Mouse (Mus musculus) retina, postnatal 7 days (tissue): ENCODE measurements around the gene Cacng7.
"Not testable (repeated sequence)": the region's sequence is repeated elsewhere in the genome, so short reads cannot be mapped to it uniquely, and the experiment has no call there.

Experiments used
- DNase-seq: peaks from one replicate; pipeline ENCODE4 v3.0.0-alpha.2; 2012; ENCODE audit warnings: low read depth, low spot score

The Cacng7 gene

DNA sequence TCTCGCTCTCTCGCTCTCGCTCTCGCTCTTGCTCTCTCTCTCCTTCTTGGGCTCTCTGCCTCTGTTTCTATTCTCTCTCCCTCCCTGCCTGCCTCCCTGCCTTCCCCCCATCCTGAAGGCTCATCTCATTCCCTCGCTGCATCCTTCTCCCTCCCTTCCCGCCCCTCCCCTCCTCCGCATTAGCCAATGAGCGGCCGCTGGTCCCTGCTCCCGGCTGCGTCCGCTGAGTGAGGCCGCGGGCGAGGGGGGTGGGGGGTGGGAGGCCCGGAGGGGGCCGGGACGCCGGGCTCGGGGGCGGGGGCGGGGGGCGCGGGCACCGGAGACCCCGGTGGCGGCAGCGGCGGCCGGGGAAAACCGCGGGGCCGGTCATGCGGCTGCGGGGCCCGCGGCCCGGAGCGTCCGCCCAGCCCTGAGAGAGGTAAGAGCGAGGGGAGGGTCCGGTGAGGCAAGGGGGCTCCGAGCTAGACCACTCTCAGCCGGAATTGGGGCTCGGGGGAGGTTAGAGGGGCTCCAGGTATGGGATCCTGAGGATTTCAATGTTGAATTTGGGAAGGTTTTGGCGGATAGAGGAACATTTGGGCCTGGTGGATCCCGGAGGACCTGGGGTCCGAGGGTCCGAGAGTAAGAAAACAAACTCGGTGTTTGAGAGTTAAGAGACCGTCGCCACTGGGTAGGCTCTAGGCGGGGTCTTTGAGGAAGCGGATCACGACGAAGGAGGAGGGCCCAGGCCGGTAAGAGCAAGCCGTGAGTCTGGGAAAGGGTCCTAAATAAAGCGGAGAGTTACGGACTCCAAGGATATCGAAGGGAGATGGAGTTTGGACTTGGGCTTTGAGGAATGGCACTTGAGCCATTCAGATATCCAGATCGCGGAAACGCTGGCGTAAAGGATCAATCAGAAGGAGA lies at the start of gene Cacng7:
Cacng7 (plus strand) TSS at position 337 of the 903 bp plus-strand sequence.
- DNase-seq = peak; percentile 33

DNA sequence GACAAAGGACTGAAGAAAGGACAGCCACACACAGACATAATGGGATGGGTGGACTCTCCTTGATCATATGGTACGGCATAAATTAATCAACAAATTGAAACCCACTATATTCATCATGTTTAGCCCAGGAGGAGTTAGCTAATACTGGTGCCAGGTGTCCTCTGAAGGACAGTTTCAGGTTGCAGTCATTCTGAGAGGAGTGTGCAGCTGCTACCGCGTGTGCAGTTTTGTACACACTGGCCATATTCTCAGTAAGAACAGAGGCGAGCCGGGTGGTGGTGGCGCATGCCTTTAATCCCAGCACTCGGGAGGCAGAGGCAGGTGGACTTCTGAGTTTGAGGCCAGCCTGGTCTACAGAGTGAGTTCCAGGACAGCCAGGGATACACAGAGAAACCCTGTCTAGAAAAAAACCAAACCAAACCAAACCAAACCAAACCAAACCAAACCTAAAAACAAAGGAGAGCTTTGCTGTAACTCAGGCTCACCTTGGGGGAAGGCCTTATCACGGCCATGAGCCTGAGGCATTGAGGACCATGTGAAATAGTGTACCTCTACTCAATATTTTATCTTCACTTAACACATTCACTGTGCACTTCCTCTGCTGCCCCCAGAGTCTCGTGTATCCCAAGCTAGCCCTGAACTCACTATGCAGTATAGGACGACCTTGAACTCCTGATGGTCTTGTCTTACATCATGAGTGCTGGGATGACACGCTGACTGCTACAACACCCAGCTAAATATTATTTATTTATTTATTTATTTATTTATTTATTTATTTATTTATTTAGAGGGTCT lies 49.5 kb upstream of the Cacng7 start:
- DNase-seq = no peak

DNA sequence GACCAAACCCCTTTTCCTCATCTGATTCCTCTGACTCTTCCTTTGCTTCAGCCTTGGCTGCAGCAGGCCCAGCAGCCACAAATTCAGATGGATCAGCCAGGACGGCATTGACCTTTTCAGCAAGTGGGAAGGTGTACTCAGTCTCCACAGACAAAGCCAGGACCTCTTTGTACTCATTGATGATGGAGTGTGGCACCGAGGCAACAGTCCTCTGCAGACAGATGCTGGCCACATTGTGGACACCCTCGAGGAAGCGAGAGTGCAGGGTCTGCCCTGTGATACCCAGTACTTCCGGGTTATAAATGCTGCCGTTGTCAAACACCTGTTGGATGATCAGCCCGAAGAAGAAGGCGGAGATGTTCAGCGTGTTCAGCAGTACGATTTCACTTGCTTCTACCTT lies 48.2 kb upstream of the Cacng7 start:
- no peak for DNase-seq

DNA sequence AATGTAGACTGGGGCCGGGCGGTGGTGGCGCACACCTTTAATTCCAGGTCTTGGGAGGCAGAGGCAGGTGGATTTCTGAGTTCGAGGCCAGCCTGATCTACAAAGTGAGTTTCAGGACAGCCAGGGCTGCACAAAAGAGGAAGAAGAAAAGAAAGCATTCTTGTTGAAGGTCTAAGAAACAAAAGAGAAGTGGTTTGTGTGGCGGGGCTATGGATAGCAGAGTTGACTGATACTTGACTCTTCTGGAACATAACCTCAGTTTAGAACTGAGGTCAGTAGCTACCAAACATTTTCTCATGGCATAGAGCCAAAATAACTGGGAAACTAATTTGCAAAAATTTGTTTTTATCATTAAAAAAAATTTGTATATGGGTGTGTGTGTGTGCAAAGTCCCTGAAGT lies 46.7 kb upstream of the Cacng7 start:
- no peak for DNase-seq

DNA sequence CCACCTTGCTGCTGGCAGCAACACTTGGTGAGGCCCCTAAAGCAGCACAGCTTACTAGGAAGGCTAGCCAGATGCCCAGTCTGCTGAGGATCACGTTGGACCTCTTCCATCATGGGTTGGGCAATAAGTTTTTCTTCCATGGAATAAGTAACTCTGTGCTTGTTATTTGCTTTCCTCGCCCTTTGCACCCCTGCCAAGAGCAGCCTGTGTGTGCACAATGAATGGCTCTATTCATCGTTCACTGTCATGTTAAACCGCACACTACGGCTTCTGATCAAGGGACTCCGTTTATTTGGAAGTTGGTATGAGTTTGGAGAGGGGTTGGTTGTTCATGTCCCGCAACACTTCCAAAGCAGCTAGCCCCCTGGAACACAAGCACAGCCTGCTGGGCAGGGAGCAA lies 45.6 kb upstream of the Cacng7 start:
- DNase-seq = no peak

DNA sequence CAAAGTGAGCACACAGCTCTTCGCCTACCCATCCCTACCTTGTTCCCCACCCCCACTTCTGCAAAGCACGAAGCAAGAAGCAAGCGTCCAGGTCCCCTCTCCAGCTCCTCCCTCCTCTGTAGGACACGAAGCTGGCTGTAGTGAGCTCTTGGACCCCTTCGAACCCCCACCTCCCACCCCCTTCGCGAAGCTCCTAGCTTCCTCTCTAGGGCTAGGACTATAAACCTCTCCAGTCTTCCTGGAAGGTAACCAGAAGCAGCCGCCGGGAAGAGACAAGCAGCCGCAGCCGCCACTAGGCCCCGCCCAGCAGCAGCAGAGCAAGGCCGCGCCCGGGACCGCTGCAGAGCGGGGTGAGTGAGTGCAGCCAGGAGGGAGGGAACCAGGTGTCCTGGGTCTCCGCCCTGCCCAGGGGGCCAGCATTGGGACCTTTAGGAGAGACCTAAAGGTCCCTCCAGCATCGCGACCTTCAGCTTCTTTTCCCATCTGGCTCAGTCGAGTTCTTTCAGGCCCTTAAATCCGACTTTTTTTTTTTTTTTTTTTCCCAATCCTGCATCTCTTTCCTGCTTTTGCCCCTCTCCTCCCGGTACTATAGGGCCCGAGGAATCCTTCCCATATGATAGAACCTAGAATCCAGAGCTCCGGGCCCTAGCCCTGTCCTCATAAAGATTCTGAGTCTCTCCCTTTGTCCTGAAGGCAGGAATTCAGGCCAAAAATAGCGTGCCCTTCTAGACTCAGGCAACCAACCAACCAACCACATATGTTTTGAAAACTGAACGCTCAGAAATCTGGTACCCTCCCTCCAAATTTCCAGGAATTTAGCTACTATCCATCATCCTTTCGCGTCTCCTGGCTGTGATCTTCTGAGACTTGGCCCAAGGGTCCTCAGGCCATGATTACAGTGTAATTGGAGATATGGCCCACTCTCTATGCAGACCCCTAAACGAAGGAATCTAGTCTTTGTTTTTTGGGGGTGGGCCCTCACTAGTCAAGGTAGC lies 43.5 kb upstream of the Cacng7 start, which contains the start of the genes Myadm and Prkcg:
Myadm (plus strand) TSS at position 105 of the 995 bp plus-strand sequence.
Prkcg (plus strand) TSS at position 204 of the 995 bp plus-strand sequence.
- no peak for DNase-seq

DNA sequence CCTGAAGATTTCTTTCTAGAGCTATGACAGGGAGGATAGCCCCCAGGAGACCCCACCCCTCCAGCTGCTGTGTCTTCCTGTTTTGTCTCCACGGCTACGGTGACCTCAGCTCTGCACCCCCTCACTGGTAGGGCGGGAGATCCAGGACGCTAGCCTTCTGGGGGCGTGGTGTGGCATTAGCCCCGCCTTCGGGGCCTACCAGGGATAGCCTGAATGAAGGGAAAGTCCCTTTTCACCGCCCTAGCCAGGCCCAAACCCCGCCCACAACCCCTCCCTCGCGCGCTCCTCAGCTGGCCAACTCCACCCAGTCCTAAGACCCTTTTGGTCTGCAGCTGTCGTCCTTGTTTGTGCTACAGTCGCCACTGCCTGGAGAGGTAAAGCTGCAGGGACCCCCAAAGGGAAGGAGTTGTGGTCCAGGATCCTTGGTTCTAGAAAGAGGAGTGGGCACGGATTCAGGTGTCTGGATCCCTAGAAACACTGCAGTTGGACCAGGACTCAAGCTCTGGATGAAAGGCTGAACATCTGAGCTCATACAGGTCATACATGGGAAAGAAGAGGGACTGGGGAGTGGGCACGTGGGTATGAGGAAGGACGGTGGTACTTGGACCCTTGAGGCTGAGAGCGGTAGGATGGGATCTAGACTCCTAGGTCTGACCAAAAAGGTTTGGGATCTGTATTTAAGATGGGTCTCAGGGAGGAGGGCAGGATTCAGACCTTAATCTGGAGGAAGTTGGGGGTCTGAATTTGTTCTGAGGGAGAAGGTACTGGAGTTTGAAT lies 42.3 kb upstream of the Cacng7 start:
- DNase-seq = peak; percentile 82

DNA sequence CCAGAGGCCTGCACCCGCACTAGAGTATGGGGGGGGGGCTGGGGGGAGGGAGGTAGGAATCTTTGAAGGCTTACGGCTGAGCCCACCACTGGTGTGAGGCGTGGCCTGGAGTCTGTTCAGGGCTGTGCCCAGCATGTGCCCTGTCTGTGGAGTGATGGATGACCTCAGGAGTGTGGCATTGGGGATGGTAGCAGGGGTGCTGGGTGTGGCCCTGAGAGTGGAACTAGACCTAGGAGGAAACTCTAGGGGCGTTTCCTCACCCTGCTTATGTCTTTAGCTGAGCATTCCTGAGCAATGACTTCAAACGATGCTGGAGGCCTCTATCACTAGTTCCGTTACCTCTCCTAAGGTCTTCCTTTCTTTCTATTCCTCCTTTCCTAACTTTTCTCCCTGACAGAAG lies 41.6 kb upstream of the Cacng7 start:
- no peak for DNase-seq

DNA sequence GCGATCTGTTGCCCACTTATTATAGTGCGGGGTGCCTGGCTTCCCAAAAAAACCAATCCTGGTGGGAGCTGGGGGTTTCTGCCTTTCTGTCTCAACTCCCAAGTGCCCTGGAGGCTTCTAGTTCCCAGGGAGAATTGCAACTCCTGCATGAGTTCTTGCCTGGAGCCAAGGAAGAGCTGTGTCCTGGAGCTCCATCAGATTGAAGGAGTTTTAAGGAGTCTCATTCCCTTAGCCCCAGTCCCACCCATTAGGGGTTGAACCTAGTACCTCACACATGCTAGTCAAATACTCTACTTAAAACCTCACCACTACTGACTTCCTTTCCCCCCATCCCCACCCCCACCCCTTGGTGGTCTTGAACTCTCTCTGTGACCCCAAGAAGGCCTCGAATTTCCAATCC lies 41.0 kb upstream of the Cacng7 start:
- DNase-seq = no peak

DNA sequence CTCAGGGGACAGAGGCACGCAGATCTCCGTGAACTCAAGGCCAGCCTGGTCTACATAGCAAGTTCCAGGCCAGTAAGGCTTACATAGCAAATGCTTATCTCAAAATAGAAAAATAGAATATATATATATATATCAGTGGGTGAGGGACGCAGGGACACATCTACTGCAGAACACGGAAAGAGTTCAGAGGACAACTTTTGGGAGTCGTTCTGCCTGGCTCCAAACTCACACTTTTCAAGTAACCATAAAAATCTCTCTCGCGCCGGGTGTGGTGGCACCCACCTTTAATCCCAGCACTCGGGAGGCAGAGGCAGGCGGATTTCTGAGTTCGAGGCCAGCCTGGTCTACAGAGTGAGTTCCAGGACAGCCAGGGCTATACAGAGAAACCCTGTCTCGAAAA lies 40.5 kb upstream of the Cacng7 start:
- DNase-seq = not testable (repeated sequence)

DNA sequence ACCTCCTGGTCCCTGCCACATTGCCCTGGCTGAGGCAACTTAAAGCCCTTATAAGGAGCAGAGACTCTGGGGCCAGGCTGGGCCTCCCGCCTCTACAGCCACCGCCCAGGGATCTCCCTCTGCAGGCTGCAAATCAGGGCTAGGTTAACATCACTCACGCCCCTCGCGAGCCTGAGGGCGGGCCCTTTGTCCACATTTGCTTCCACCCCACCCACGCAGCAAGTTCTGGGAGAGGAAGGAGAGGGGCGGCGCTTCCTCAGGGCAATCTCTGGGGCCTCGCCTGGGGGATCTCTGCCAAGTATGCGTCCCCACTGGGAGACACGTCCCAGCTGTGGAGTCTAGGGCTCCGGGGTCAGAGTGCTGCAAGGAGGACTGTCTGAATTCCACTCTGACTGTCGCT lies 40.0 kb upstream of the Cacng7 start:
- DNase-seq = no peak

DNA sequence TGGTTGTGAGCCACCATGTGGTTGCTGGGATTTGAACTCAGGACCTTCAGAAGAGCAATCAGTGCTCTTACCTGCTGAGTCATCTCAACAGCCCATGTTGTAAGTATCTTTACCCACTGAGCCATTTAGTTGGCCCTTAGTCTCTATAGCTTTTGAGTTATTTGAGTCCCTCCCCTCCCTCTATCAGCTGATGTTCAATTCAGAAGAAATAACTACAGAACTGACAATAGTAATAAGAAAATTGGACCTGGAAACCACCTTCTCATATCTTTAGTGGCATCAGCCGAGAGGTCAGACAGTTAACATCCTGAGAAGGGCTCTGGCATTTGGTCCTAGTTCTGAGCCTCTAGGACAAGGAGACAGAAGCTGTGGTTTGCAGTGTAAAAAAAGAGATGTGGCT lies 38.0 kb upstream of the Cacng7 start:
- DNase-seq = no peak

DNA sequence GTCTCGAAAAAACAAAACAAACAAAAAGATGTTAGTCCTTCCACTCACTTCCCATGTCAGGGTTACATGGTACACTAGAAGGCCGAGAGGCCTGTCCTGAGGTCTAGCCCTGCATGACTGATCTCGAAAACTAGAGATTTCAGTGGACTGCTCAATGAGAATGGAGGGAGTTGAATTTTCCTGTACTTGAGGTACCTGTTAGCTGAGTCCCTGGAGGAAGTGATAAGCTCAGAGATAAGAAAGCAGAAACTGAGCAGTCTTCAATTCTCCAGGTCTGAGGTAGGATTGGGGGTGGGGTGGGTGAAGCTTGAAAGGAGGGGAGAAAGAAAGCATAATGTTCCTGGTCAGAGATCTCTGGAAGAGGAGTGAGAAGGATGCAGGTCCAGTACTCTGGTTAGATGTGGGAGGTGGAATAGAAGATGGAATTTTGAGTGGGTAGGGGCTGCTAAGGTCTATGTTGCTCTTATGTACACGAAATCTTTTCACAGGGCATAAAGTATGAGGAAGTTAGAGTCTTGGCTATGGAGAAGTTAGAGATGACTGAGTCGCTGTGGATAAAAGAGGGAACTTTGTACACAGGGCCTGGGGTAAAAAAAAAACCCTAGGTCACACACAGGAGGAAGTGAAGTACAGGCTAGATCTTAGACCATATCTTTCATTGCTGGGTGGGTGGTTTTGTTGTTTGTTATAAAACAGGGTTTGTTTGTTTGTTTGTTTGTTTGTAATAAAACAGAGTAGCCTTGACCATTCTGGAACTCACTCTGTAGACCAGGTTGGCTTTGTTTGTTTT lies 37.2 kb upstream of the Cacng7 start:
- no peak for DNase-seq

DNA sequence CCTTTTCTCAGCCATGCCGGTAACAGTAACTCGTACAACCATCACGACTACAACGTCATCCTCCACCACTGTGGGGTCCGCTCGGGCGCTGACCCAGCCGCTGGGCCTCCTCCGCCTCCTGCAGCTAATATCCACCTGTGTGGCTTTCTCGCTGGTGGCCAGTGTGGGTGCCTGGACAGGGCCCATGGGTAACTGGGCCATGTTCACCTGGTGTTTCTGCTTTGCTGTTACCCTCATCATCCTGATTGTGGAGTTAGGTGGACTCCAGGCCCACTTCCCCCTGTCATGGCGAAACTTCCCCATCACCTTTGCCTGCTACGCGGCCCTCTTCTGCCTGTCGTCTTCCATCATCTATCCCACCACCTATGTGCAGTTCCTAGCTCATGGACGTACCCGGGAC lies 36.0 kb upstream of the Cacng7 start:
- DNase-seq = no peak

DNA sequence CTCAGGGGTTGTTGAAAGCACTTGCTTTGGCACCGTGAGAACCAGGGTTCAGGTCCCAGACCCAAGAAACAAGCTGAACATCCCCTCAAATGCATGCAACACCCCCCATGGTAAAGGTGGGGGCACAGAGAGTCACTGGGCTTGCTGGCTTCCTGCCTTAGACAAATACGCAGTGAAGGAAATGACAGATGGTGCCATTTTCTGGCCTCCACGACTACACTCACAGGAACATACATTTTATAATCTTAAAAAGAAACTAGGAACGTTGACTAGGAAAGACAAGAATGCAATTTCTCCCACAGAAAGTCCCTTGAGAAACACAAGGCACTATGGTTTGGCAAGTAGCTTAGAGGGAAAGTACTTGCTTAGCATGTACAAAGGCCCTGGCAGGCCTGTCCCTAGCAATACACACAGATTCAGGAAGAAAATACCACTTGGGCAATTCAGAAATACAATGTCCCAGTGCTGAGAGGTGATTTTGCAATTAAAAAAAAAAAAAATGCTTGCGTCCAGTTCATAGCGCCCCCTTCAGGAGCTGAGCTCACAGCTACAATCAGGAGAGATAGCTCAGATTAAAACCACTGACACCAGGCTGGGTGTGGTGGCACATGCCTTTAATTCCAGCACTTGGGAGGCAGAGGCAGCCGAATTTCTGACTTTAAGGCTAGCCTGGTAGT lies 32.7 kb upstream of the Cacng7 start:
- DNase-seq = no peak

DNA sequence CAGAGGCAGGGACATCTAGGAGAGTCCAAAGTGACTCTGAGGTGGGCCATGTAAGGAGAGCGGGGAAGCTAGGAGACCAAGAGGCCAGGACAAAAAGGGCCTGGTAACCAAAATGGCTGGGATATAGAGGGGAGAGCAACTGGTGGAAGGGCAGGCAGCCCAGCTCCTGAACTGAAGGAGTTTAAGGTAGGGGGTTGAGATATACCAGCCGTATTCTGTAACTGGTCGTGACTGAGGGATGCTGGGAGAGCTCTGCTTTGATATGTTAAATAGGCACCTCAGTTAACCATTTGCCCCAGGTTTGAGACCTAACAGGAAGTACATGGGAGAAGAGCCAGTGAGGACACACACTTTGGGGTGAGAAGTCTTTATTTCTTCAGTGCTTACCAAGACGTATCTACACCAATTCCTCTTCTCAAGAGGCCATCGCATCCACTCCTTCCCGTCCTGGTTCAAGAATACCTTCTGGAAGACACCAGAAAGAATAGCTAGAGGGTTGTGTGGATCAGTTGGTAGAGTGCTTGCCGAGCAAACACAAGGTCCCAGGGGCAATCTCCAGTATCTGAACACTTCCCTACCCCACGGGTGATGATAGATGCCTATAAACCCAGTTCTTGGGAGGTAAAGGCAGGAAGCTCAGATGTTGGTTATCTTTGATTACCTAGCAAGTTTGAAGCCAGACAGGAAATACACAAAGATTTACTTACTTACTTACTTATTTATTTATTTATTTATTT lies 31.7 kb upstream of the Cacng7 start:
- no peak for DNase-seq

DNA sequence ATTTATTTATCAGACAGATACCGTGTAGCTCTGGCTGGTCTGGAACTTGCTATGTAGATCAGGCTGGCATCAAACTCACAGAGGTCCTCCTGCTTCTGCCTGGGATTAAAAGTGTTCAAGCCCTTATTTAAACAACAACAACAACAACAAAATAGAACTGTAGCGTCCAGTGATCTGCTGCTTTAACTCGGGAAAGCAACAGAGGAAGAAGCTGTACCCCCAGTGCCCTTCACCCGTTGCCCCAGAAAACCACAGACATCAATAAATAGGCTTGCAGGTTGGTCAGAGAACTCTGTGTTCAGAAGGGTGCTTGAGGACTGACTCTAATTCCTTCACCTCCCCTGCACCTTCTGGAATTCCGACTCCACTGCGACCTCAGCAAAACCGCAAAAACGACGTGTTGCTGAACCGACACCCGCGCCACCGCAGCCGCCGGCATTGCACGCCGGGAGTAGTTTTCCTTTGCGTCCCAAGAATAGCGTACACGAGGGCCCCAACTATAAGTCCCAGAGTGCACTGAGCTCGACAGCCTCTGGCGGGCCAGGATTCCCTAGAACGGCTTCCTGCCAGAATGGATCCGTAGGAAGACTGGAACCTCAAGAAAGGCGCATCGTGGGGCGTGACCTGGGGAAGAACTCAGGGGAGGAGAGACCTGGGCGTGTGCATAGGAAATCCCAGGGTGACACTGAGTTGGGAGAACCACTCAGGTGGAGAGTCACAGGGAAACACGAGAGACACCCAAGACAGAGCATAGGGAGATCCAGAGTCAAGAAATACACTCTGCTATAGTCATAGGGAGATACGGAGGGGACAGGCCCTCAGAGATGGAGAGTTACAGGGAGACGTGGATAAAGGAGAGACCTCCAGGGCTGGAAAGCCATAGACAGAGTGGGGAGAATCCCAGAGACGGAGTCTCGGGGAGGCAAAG lies 30.9 kb upstream of the Cacng7 start:
- DNase-seq = no peak
